In the genomic region with DNA sequence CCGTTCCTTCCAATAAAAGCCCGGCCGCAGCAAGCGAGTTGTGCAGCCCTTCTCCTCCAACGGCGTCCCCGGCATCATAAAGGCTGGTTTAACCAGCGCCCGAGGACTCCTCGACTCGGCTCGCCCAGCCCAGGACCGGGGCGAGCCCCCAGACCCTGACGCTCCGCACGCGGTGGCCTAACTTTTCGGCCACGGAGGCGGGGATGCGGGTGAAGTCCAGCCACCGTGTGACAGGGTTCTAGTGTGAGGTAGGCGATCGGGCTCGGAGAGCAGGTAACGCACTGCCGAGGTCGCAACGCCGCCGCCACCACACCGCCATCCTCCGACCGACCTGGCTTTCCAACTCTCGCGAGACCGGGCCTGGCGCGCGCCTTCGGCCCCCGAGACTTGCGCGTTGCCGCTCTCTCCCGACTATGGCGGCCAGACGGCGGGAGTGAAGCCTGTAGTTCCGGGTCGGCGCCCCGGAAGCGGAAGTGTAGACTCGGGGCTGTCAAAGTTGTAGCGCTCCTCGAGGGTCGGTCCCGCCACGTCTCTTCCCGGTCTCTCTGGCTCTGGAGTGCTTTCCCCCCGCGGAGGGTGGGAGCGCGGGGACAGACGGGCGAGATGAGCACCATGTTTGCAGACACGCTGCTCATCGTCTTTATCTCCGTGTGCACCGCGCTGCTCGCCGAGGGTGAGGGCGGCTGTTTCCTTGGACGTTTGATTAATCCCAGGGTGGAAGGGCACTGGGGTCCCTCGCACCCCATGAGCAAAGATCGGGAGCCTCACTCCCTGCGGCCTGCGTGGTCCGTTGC, we compare ENCODE assay signal across 8 mouse cellular contexts. TPM values are rescaled to one million over a fixed set of nuclear protein-coding genes. Genes with fewer than 3 reads are reported as not detected.
DNase-seq lines count a peak whose midpoint lies in the region; ATAC-seq and TF ChIP-seq lines count a peak whose summit lies in the region.

Tmco1 (plus strand) TSS at position 118 of the 794 bp plus-strand sequence.

- peak; percentile 90 for DNase-seq in ES-E14 (ENCODE audit: low read depth, low spot score)
- peak; percentile 98 for DNase-seq in cerebellum, adult 11-12 months
- DNase-seq in heart, postnatal 36 days: peak; percentile 98
- DNase-seq in layer of hippocampus, adult 2 months (ENCODE audit: low spot score in 2 of 2): peak; percentile 97 to 99
- DNase-seq in lung, embryonic 14.5 days: peak; percentile 99
- peak; percentile 99 for DNase-seq in thymus, adult 2 months

- intact Hi-C loops in heart, postnatal 36 days (cut with DNase I): loop anchor here (2.0 kb wide), 1 partner anchor 24 kb away; the partner anchor contains the start of gene Uck2

- under 1% methylated on average over 79 of the region's 82 CpGs for WGBS in forebrain, embryonic 16.5 days
- WGBS in lung, embryonic 14.5 days: under 1% methylated on average over 82 of the region's 82 CpGs
- under 1% methylated on average over 82 of the region's 82 CpGs for WGBS in olfactory bulb, adult 2 months
- WGBS in thymus, adult 2 months: under 1% methylated on average over 80 of the region's 82 CpGs

- H3K4me3 ChIP-seq in ES-E14 (ENCODE audit: insufficient read depth in 1 of 2, low read depth in 1 of 2, low read length in 2 of 2, poor library complexity in 1 of 2, severe bottlenecking in 1 of 2): peak within 1 kb of the TSS; percentile 78 to 84
- peak within 1 kb of the TSS; percentile 67 for H3K4me3 ChIP-seq in forebrain, embryonic 16.5 days (replicated peaks; ENCODE audit: low read length)
- H3K4me3 ChIP-seq in layer of hippocampus, adult 2 months: peak within 1 kb of the TSS; percentile 98
- H3K4me3 ChIP-seq in lung, embryonic 14.5 days (ENCODE audit: low read depth, low read length): peak within 1 kb of the TSS; percentile 82
- peak within 1 kb of the TSS; percentile 86 for H3K4me3 ChIP-seq in olfactory bulb, adult 2 months (ENCODE audit: insufficient read depth, low read depth, low read length)
- H3K4me3 ChIP-seq in thymus, adult 2 months (ENCODE audit: control insufficient read depth, insufficient read depth, low read length): peak within 1 kb of the TSS; percentile 75

- peak within 1 kb of the TSS; percentile 84 for H3K27ac ChIP-seq in ES-E14 (ENCODE audit: insufficient read depth, low read depth, low read length, poor library complexity, severe bottlenecking)
- peak within 1 kb of the TSS; percentile 92 for H3K27ac ChIP-seq in forebrain, embryonic 16.5 days (ENCODE audit: low read length)
- peak within 1 kb of the TSS; percentile 97 for H3K27ac ChIP-seq in layer of hippocampus, adult 2 months
- peak within 1 kb of the TSS; percentile 92 for H3K27ac ChIP-seq in lung, embryonic 14.5 days (ENCODE audit: low read depth)
- peak within 1 kb of the TSS; percentile 96 for H3K27ac ChIP-seq in olfactory bulb, adult 2 months (ENCODE audit: insufficient read depth, low read depth, low read length)
- peak within 1 kb of the TSS; percentile 65 for H3K27ac ChIP-seq in thymus, adult 2 months (ENCODE audit: control insufficient read depth, insufficient read depth, low read length)

- peaks cover 0 to 5% of the 10 kb centered on the region in 2 experiments for H3K4me1 ChIP-seq in ES-E14 (ENCODE audit: control insufficient read depth in 2 of 2, insufficient read depth in 2 of 2, low read length in 2 of 2, poor library complexity in 1 of 2)
- peaks cover 9% of the 10 kb centered on the region for H3K4me1 ChIP-seq in forebrain, embryonic 16.5 days (replicated peaks; ENCODE audit: control insufficient read depth, insufficient read depth, low read length)
- H3K4me1 ChIP-seq in lung, embryonic 14.5 days (ENCODE audit: insufficient read depth): peaks cover 5% of the 10 kb centered on the region; the same call in 1 of the 2 replicates
- H3K4me1 ChIP-seq in olfactory bulb, adult 2 months (ENCODE audit: control insufficient read depth, insufficient read depth, low read length): peaks cover 4% of the 10 kb centered on the region; the same call in 1 of the 2 replicates
- peaks cover 7% of the 10 kb centered on the region for H3K4me1 ChIP-seq in thymus, adult 2 months (replicated peaks; ENCODE audit: control insufficient read depth, insufficient read depth, low read length)

- H3K4me2 ChIP-seq in forebrain, embryonic 16.5 days (ENCODE audit: low read length): peak within 1 kb of the TSS; percentile 89
- peak within 1 kb of the TSS; percentile 83 for H3K4me2 ChIP-seq in lung, embryonic 14.5 days

- peak; percentile 93 for TF ChIP-seq POLR2A in olfactory bulb, adult 2 months (IDR thresholded peaks at IDR 0.05; ENCODE audit: insufficient read depth, low read depth, low read length)
- TF ChIP-seq POLR2A in thymus, adult 2 months (IDR thresholded peaks at IDR 0.05; ENCODE audit: control insufficient read depth, extremely low read depth, insufficient read depth, low read length, poor library complexity): peak; percentile 96

- H3K9ac ChIP-seq in ES-E14 (ENCODE audit: insufficient read depth, low read depth, low read length, poor library complexity, severe bottlenecking): peak within 1 kb of the TSS; percentile 97
- H3K9ac ChIP-seq in forebrain, embryonic 16.5 days (replicated peaks; ENCODE audit: low read depth, low read length): peak within 1 kb of the TSS; percentile 84
- H3K9ac ChIP-seq in lung, embryonic 14.5 days: peak within 1 kb of the TSS; percentile 96

- no peaks in the 10 kb centered on the region for H3K27me3 ChIP-seq in forebrain, embryonic 16.5 days (replicated peaks; ENCODE audit: control insufficient read depth, insufficient read depth, low read length)
- H3K27me3 ChIP-seq in lung, embryonic 14.5 days (ENCODE audit: insufficient read depth, low read length): no peaks in the 10 kb centered on the region
- no peaks in the 10 kb centered on the region for H3K27me3 ChIP-seq in thymus, adult 2 months (ENCODE audit: control insufficient read depth, insufficient read depth, low read length)

- peaks cover 5% of the 10 kb centered on the region; the same call in 1 of the 2 replicates for H3K36me3 ChIP-seq in ES-E14 (ENCODE audit: control insufficient read depth, insufficient read depth, low read length, poor library complexity, severe bottlenecking)
- H3K36me3 ChIP-seq in forebrain, embryonic 16.5 days (ENCODE audit: control insufficient read depth, insufficient read depth): peaks cover 3% of the 10 kb centered on the region; the same call in 1 of the 2 replicates
- H3K36me3 ChIP-seq in lung, embryonic 14.5 days (ENCODE audit: insufficient read depth): 0 out of 2 replicates have a peak, but pooled peaks cover 8% of the 10 kb centered on the region
- no peaks in the 10 kb centered on the region for H3K36me3 ChIP-seq in thymus, adult 2 months (ENCODE audit: control insufficient read depth, insufficient read depth, low read length)

- in situ Hi-C loops in ES-E14 (cut with MboI; ENCODE audit: low sequenced_read_pairs in 2 of 2, unreplicated experiment in 2 of 2): no loop called here

- TF ChIP-seq CTCF in layer of hippocampus, adult 2 months (conservative IDR thresholded peaks at IDR 0.05): no peak
- no peak for TF ChIP-seq CTCF in lung, embryonic 14.5 days (IDR thresholded peaks at IDR 0.05; ENCODE audit: low read depth)
- TF ChIP-seq CTCF in olfactory bulb, adult 2 months (IDR thresholded peaks at IDR 0.05; ENCODE audit: insufficient read depth, low read depth, low read length): no peak; the same call in 1 of the 2 replicates
- TF ChIP-seq CTCF in thymus, adult 2 months (IDR thresholded peaks at IDR 0.05; ENCODE audit: borderline replicate concordance, control insufficient read depth, extremely low read depth, insufficient read depth, low read length, poor library complexity): no peak

- no peaks in the 10 kb centered on the region for H3K9me3 ChIP-seq in ES-E14 (ENCODE audit: control insufficient read depth, insufficient read depth, low read depth, low read length)
- H3K9me3 ChIP-seq in forebrain, embryonic 16.5 days (ENCODE audit: control insufficient read depth, low read length): no peaks in the 10 kb centered on the region
- H3K9me3 ChIP-seq in lung, embryonic 14.5 days (ENCODE audit: low read depth, low read length): no peaks in the 10 kb centered on the region

- ATAC-seq in forebrain, embryonic 16.5 days: peak; percentile 99
- ATAC-seq in lung, embryonic 14.5 days (ENCODE audit: insufficient read depth): peak; percentile 97

TF ChIP-seq in ES-E14, 5 proteins besides CTCF, POLR2A, EP300 and RAD21:
- TF ChIP-seq MAFK (IDR thresholded peaks at IDR 0.05; ENCODE audit: insufficient read depth, low read depth, low read length) (no peak), CHD2 (IDR thresholded peaks at IDR 0.05; ENCODE audit: low read depth, low read length) (peak; percentile 99), ZNF384 (IDR thresholded peaks at IDR 0.05; ENCODE audit: low read depth, low read length) (no peak), ZC3H11A (IDR thresholded peaks at IDR 0.05; ENCODE audit: borderline replicate concordance, low read depth, low read length) (no peak), HCFC1 (IDR thresholded peaks at IDR 0.05; ENCODE audit: borderline replicate concordance, insufficient read depth, low read length) (peak; percentile 89)

RNA-seq across cellular contexts. Expression of gene Tmco1, which starts in this region (rescaled TPM):
- total RNA-seq in ES-E14 (2012; rRNA removed): 155 and 156 TPM in 2 replicates
- polyA plus RNA-seq in forebrain, embryonic 16.5 days (2015; fragmentation: Nextera tagmentation; extraction: Ambion mirVana): 74.3 and 79.7 TPM in 2 replicates
- 10 to 100 TPM; 87.5 to 93.7 TPM for total RNA-seq in heart, postnatal 36 days (2021)
- total RNA-seq in layer of hippocampus, adult 2 months (2021): 10 to 100 TPM; 49.6 to 50.4 TPM
- polyA plus RNA-seq in lung, embryonic 14.5 days (2014; fragmentation: Nextera tagmentation; extraction: Ambion mirVana): 91.5 and 93.1 TPM in 2 replicates
- not detected in 2 replicates for polyA plus RNA-seq in olfactory bulb, adult 2 months (2012; ENCODE audit: insufficient read depth, insufficient read length, low replicate concordance, missing spikeins)
- polyA plus RNA-seq in thymus, adult 2 months (2012; rRNA removed): 31.7 and 44.9 TPM in 2 replicates

Comparison
In these comparisons a context has a peak if more than half of its experiments do, and no peak if none do; other contexts are left out.
1. Peak in every context shown above with its lines: DNase-seq, ATAC-seq, H3K4me3 ChIP-seq and H3K27ac ChIP-seq.